Mouse (Mus musculus) embryonic facial prominence, embryonic 14.5 days (tissue): ENCODE measurements around the gene Phex. TPM values are rescaled to one million over a fixed set of nuclear protein-coding genes. Genes with fewer than 3 reads are reported as not detected.
A peak's percentile ranks its signal among the peaks of the same experiment; 100 is the strongest.

Experiments used
- ATAC-seq: fragments of 200-750 bp; cut with Nextera tagmentation; 2 replicates; pipeline ENCODE4 v1.8.0; 2017; ENCODE audit warnings: low read depth, moderate number of reproducible peaks, moderate TSS enrichment
- DNase-seq: peaks from one replicate; pipeline ENCODE4 v3.0.0-alpha.2; 2015; ENCODE audit warnings: low spot score
- H3K27ac ChIP-seq: fragments of 300-500 bp; sonication (generic); replicated peaks from 2 replicates; pipeline ENCODE4 v1.5.1; 2014; ENCODE audit warnings: low read depth, mild to moderate bottlenecking, low read length, moderate library complexity
- H3K27me3 ChIP-seq: fragments of 300-500 bp; sonication (generic); replicated peaks from 2 replicates; pipeline ENCODE4 v1.6.1; 2014; ENCODE audit warnings: low read length; ENCODE audit not compliant: control insufficient read depth, insufficient read depth
- H3K36me3 ChIP-seq: fragments of 300-500 bp; sonication (generic); 2 replicates; pipeline ENCODE4 v1.6.1; 2014; ENCODE audit warnings: low read length, mixed read lengths; ENCODE audit not compliant: control insufficient read depth, insufficient read depth
- H3K4me1 ChIP-seq: fragments of 300-500 bp; sonication (generic); 2 replicates; pipeline ENCODE4 v1.6.1; 2014; ENCODE audit warnings: antibody characterized with exemption, low read length; ENCODE audit not compliant: control insufficient read depth, insufficient read depth
- H3K4me2 ChIP-seq: fragments of 300-500 bp; sonication (generic); 2 replicates; pipeline ENCODE4 v1.6.1; 2014; ENCODE audit warnings: low read depth, mild to moderate bottlenecking, low read length, moderate library complexity, mixed read lengths
- H3K4me3 ChIP-seq: fragments of 300-500 bp; sonication (generic); 2 replicates; pipeline ENCODE4 v1.5.1; 2014; ENCODE audit warnings: low read depth, mild to moderate bottlenecking, low read length
- H3K9ac ChIP-seq: fragments of 300-500 bp; sonication (generic); 2 replicates; pipeline ENCODE4 v1.6.1; 2014; ENCODE audit warnings: low read depth, mild to moderate bottlenecking, low read length, moderate library complexity, mixed read lengths
- H3K9me3 ChIP-seq: fragments of 300-500 bp; sonication (generic); 2 replicates; pipeline ENCODE4 v1.6.1; 2016; ENCODE audit warnings: low read length; ENCODE audit not compliant: control insufficient read depth
- WGBS: fragments of 180-500 bp; shearing (Covaris S2); extraction: QIAGEN DNeasy Blood & Tissue Kit; methylation state at CpG from one replicate; pipeline ENCODE4 v1.1.7; 2014; 5-methylcytosine and 5-hydroxymethylcytosine counted together
- polyA plus RNA-seq: library from polyadenylated mRNA; unstranded; fragments of >200 nt; fragmentation: Nextera tagmentation; extraction: Ambion mirVana; gene quantifications from 2 replicates; pipeline ENCODE4 v1.2.1, GENCODE M21; 2014

The Phex gene
- polyA plus RNA-seq, 1 experiment from 2014 or later = 7.9 TPM

GRCm38 (mm10) chrX:157390102-157390501, 25.0 kb downstream of the Phex start:
- 57% methylated on average over 6 of the region's 6 CpGs for WGBS
- Histone ChIP-seq H3K27ac (no peak overlapping the region), H3K9me3 (no peaks in the 10 kb centered on the region), H3K9ac (no peak overlapping the region), H3K4me3 (no peak overlapping the region), H3K36me3 (no peaks in the 10 kb centered on the region), H3K4me2 (no peak overlapping the region), H3K4me1 (no peaks in the 10 kb centered on the region; the same call in 1 of the 2 replicates), H3K27me3 (no peaks in the 10 kb centered on the region)
- no peak for ATAC-seq
- peak; percentile 50 for DNase-seq

- ATAC-seq = no peak
- no peaks in the 10 kb centered on the region for H3K9me3 ChIP-seq
- H3K9ac ChIP-seq = no peak overlapping the region
- H3K27ac ChIP-seq = no peak overlapping the region
- no peaks in the 10 kb centered on the region; the same call in 1 of the 2 replicates for H3K4me1 ChIP-seq
- H3K4me3 ChIP-seq = no peak overlapping the region
- no peaks in the 10 kb centered on the region for H3K27me3 ChIP-seq
- no peak overlapping the region for H3K4me2 ChIP-seq
- no peak for DNase-seq
- WGBS = 75% methylated on average over 3 of the region's 3 CpGs
- no peaks in the 10 kb centered on the region for H3K36me3 ChIP-seq
Observed at GRCm38 (mm10) chrX:157388419-157388818, 26.7 kb downstream of the Phex start.

GRCm38 (mm10) chrX:157387025-157387424, 28.1 kb downstream of the Phex start:
- H3K4me1 ChIP-seq = no peaks in the 10 kb centered on the region; the same call in 1 of the 2 replicates
- no peak overlapping the region for H3K4me3 ChIP-seq
- no peak overlapping the region for H3K4me2 ChIP-seq
- H3K9ac ChIP-seq = no peak overlapping the region
- no peaks in the 10 kb centered on the region for H3K9me3 ChIP-seq
- H3K27ac ChIP-seq = no peak overlapping the region
- H3K36me3 ChIP-seq = no peaks in the 10 kb centered on the region
- 66% methylated on average over 5 of the region's 5 CpGs for WGBS
- no peaks in the 10 kb centered on the region for H3K27me3 ChIP-seq
- no peak for ATAC-seq
- no peak for DNase-seq

GRCm38 (mm10) chrX:157378822-157379221, 36.3 kb downstream of the Phex start:
- Histone ChIP-seq H3K27me3 (no peaks in the 10 kb centered on the region), H3K27ac (no peak overlapping the region), H3K4me2 (no peak overlapping the region), H3K9me3 (no peaks in the 10 kb centered on the region), H3K4me1 (no peaks in the 10 kb centered on the region), H3K4me3 (no peak overlapping the region), H3K36me3 (no peaks in the 10 kb centered on the region), H3K9ac (no peak overlapping the region)
- ATAC-seq = no peak
- WGBS = 64% methylated on average over 10 of the region's 10 CpGs
- DNase-seq = no peak

- H3K9me3 ChIP-seq = no peaks in the 10 kb centered on the region
- no peak overlapping the region for H3K4me3 ChIP-seq
- no peak overlapping the region for H3K4me2 ChIP-seq
- H3K27ac ChIP-seq = no peak overlapping the region
- 57% methylated on average over 1 of the region's 1 CpGs for WGBS
- no peaks in the 10 kb centered on the region for H3K27me3 ChIP-seq
- H3K4me1 ChIP-seq = no peaks in the 10 kb centered on the region
- ATAC-seq (no peak), DNase-seq (no peak)
- H3K36me3 ChIP-seq = no peaks in the 10 kb centered on the region
- H3K9ac ChIP-seq = no peak overlapping the region
Observed at GRCm38 (mm10) chrX:157377456-157377855, 37.7 kb downstream of the Phex start.

- Histone ChIP-seq H3K36me3 (no peaks in the 10 kb centered on the region), H3K9ac (no peak overlapping the region), H3K9me3 (no peaks in the 10 kb centered on the region), H3K27ac (no peak overlapping the region), H3K4me1 (0 out of 2 replicates have a peak, but pooled peaks cover 3% of the 10 kb centered on the region), H3K4me3 (no peak overlapping the region), H3K4me2 (no peak overlapping the region), H3K27me3 (no peaks in the 10 kb centered on the region)
- DNase-seq (no peak), ATAC-seq (no peak)
- WGBS = 58% methylated on average over 3 of the region's 3 CpGs
Observed at GRCm38 (mm10) chrX:157373873-157374272, 41.2 kb downstream of the Phex start.

- Histone ChIP-seq H3K9ac (no peak overlapping the region), H3K27me3 (no peaks in the 10 kb centered on the region), H3K4me2 (no peak overlapping the region), H3K4me3 (no peak overlapping the region), H3K27ac (no peak overlapping the region), H3K9me3 (no peaks in the 10 kb centered on the region), H3K4me1 (0 out of 2 replicates have a peak, but pooled peaks cover 3% of the 10 kb centered on the region), H3K36me3 (no peaks in the 10 kb centered on the region)
- ATAC-seq (no peak), DNase-seq (no peak)
Observed at GRCm38 (mm10) chrX:157369166-157369565, 45.9 kb downstream of the Phex start.

GRCm38 (mm10) chrX:157355521-157355920, 59.6 kb downstream of the Phex start:
- Histone ChIP-seq H3K9ac (no peak overlapping the region), H3K4me3 (no peak overlapping the region), H3K27me3 (no peaks in the 10 kb centered on the region), H3K4me1 (no peaks in the 10 kb centered on the region), H3K36me3 (no peaks in the 10 kb centered on the region), H3K4me2 (no peak overlapping the region), H3K27ac (no peak overlapping the region), H3K9me3 (no peaks in the 10 kb centered on the region)
- ATAC-seq = no peak
- WGBS = 82% methylated on average over 4 of the region's 4 CpGs
- no peak for DNase-seq

- Histone ChIP-seq H3K9me3 (no peaks in the 10 kb centered on the region), H3K4me2 (no peak overlapping the region), H3K9ac (no peak overlapping the region), H3K27ac (no peak overlapping the region), H3K4me1 (no peaks in the 10 kb centered on the region), H3K27me3 (no peaks in the 10 kb centered on the region), H3K4me3 (no peak overlapping the region), H3K36me3 (no peaks in the 10 kb centered on the region)
- 78% methylated on average over 5 of the region's 6 CpGs for WGBS
- ATAC-seq (no peak), DNase-seq (no peak)
Observed at GRCm38 (mm10) chrX:157346201-157346600, 68.9 kb downstream of the Phex start.
